In the genomic region with DNA sequence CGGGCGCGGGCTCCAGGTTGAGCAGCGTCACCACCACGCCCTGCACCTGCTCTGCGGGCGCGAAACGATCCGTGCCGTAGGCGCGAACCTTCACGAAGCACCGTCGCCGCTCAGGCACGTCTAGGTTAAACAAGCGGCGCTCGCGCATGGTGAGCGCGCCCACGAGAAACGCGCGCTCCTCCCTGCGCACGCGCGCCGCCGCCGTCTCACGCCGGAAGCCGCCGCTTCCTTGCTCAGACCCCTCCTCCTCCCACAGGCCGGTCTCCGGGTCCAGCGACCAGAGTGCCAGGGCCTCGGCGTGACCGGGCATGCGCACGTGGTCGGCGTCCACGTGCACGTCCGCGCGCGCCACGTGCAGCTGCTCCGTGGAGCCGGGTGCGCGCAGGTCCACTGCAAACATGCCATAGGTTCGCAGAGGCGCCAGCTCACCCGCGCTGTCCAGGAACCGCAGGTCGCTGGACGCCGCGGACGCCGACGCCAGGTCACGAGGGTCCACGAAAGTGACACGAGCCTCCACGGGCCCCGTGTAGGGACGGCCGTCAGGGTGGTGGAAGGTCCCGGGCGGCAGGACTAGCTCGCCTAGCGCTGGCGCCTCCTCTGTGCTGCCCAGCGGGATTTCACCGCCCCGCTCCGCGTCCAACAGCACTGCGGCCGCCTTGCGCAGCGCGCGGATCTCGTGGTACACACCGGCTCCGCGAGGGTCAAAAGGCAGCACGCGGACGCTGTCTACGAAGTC, we compare ENCODE assay signal across 8 mouse cellular contexts. TPM values are rescaled to one million over a fixed set of nuclear protein-coding genes. Genes with fewer than 3 reads are reported as not detected.
DNase-seq lines count a peak whose midpoint lies in the region.

No protein-coding gene starts in this region.

- peak; percentile 75 for DNase-seq in right cerebral cortex, postnatal 14 days
- DNase-seq in right cerebral cortex, adult 18-20 months, result no peak
- peak; percentile 47 for DNase-seq in embryo, embryonic 9.5 days (ENCODE audit: extremely low spot score)
- peak; percentile 40 to 56 for DNase-seq in heart, postnatal 36 days
- DNase-seq in layer of hippocampus, postnatal 10 days (ENCODE audit: low spot score in 2 of 2), result peak; percentile 64 to 76
- peak; percentile 61 for DNase-seq in lung, postnatal 14 days
- peak; percentile 42 for DNase-seq in splenic B cell, adult 2 months (ENCODE audit: low read depth, low spot score)
- no peak for DNase-seq in spleen, postnatal 36 days (ENCODE audit: low spot score in 2 of 2)

- no peaks in the 10 kb centered on the region for H3K27me3 ChIP-seq in splenic B cell, adult 2 months (ENCODE audit: control insufficient read depth, insufficient read depth, low read length, poor library complexity, severe bottlenecking)

- intact Hi-C loops in heart, postnatal 36 days (cut with DNase I), result no loop called here

- H3K36me3 ChIP-seq in splenic B cell, adult 2 months (ENCODE audit: control insufficient read depth, insufficient read depth, low read length, poor library complexity, severe bottlenecking), result no peaks in the 10 kb centered on the region

RNA-seq across cellular contexts. Expression of a gene that starts 5.3 kb away (rescaled TPM):
- total RNA-seq in heart, postnatal 36 days (2021), result 1 to 10 TPM; 1.7 to 2.4 TPM
- 1 to 10 TPM; 2.5 to 2.8 TPM for total RNA-seq in layer of hippocampus, postnatal 10 days (2021)

RNA-seq across cellular contexts. Expression of a gene that starts 19.8 kb away (rescaled TPM):
- not detected for total RNA-seq in heart, postnatal 36 days (2021)
- total RNA-seq in layer of hippocampus, postnatal 10 days (2021), result under 1 TPM; 0.49 to 0.62 TPM

RNA-seq across cellular contexts. Expression of a gene that starts 20.2 kb away (rescaled TPM):
- 100 to 1,000 TPM; 451 to 482 TPM for total RNA-seq in heart, postnatal 36 days (2021)
- 100 to 1,000 TPM; 137 to 147 TPM for total RNA-seq in layer of hippocampus, postnatal 10 days (2021)

RNA-seq across cellular contexts. Expression of a gene that starts 20.3 kb away (rescaled TPM):
- total RNA-seq in heart, postnatal 36 days (2021), result 10 to 100 TPM in 1 of 2 experiments, 1 to 10 TPM in 1; 9.1 to 12.1 TPM
- total RNA-seq in layer of hippocampus, postnatal 10 days (2021), result 10 to 100 TPM; 11.8 to 14.1 TPM

RNA-seq across cellular contexts. Expression of a gene that starts 49.9 kb away (rescaled TPM):
- not detected for total RNA-seq in heart, postnatal 36 days (2021)
- 10 to 100 TPM; 18.8 to 25.4 TPM for total RNA-seq in layer of hippocampus, postnatal 10 days (2021)

Comparison
In these comparisons a context has a peak if more than half of its experiments do, and no peak if none do; other contexts are left out.
1. DNase-seq: peak in right cerebral cortex, postnatal 14 days (single experiment), embryo, embryonic 9.5 days (single experiment), heart, postnatal 36 days (2 of 2), layer of hippocampus, postnatal 10 days (2 of 2), lung, postnatal 14 days (single experiment) and splenic B cell, adult 2 months (single experiment); none in right cerebral cortex, adult 18-20 months (single experiment) and spleen, postnatal 36 days (0 of 2).